ENCODE assay signal across 13 mouse cellular contexts in genomic region chr7:81058712-81059154, GRCm38 (mm10). TPM values are rescaled to one million over a fixed set of nuclear protein-coding genes. Genes with fewer than 3 reads are reported as not detected.
DNase-seq lines count a peak whose midpoint lies in the region; ATAC-seq and TF ChIP-seq lines count a peak whose summit lies in the region.
"Had no signal": no experiment of that assay in that cellular context is flagged by ENCODE, and none has a peak within 500 bp of the region (broad histone marks: within the 10 kb centered on the region; RNA-seq: fewer than 3 reads in every experiment).

No protein-coding gene starts in this region.

- no peaks in the 10 kb centered on the region for H3K36me3 ChIP-seq in hindbrain, postnatal 0 days (ENCODE audit: insufficient read depth, low read length)
- H3K36me3 ChIP-seq in hindbrain, embryonic 11.5 days (ENCODE audit: control insufficient read depth, insufficient read depth, low read length): no peaks in the 10 kb centered on the region
- peaks cover 0 to 16% of the 10 kb centered on the region in 2 experiments; a peak in 2 of 4 replicates for H3K36me3 ChIP-seq in MEL (ENCODE audit: control insufficient read depth in 1 of 2, insufficient read depth in 2 of 2, low read length in 2 of 2)
- no peaks in the 10 kb centered on the region for H3K36me3 ChIP-seq in embryonic facial prominence, embryonic 10.5 days (replicated peaks)
- no peaks in the 10 kb centered on the region for H3K36me3 ChIP-seq in liver, embryonic 12.5 days
- H3K36me3 ChIP-seq in midbrain, embryonic 13.5 days: no peaks in the 10 kb centered on the region
- H3K36me3 ChIP-seq in midbrain, embryonic 10.5 days: no peaks in the 10 kb centered on the region
- H3K36me3 ChIP-seq: neural tube, embryonic 12.5 days had no signal

- no peaks in the 10 kb centered on the region for H3K79me2 ChIP-seq in MEL (ENCODE audit: control insufficient read depth, insufficient read depth, low read length, poor library complexity)

- no peak for TF ChIP-seq CTCF in hindbrain, postnatal 0 days (IDR thresholded peaks at IDR 0.05; ENCODE audit: low read depth)
- no peak for TF ChIP-seq CTCF in MEL (IDR thresholded peaks at IDR 0.05 in 2 of 3, conservative IDR thresholded peaks at IDR 0.05 in 1 of 3; ENCODE audit: control insufficient read depth in 1 of 3, insufficient read depth in 1 of 3, low read depth in 2 of 3, low read length in 3 of 3, poor library complexity in 1 of 3, severe bottlenecking in 1 of 3)

- no peak for TF ChIP-seq POLR2A in MEL (IDR thresholded peaks at IDR 0.05; ENCODE audit: control insufficient read depth in 1 of 2, insufficient read depth in 1 of 2, low read depth in 1 of 2, low read length in 2 of 2, poor library complexity in 1 of 2)

- no peak for TF ChIP-seq RAD21 in MEL (IDR thresholded peaks at IDR 0.05; ENCODE audit: low read depth, low read length)

- H3K4me1 ChIP-seq in hindbrain, postnatal 0 days (ENCODE audit: insufficient read depth, low read length): no peaks in the 10 kb centered on the region; the same call in 1 of the 2 replicates
- H3K4me1 ChIP-seq in hindbrain, embryonic 11.5 days (replicated peaks; ENCODE audit: control insufficient read depth, insufficient read depth, low read length): no peaks in the 10 kb centered on the region
- peaks cover 5 to 23% of the 10 kb centered on the region in 2 experiments for H3K4me1 ChIP-seq in MEL (ENCODE audit: control insufficient read depth in 1 of 2, insufficient read depth in 2 of 2, low read length in 2 of 2)
- H3K4me1 ChIP-seq in embryonic facial prominence, embryonic 10.5 days: peaks cover 38% of the 10 kb centered on the region
- H3K4me1 ChIP-seq in liver, embryonic 12.5 days: peaks cover 36% of the 10 kb centered on the region
- no peaks in the 10 kb centered on the region for H3K4me1 ChIP-seq in midbrain, embryonic 13.5 days (replicated peaks)
- peaks cover 10% of the 10 kb centered on the region for H3K4me1 ChIP-seq in midbrain, embryonic 10.5 days
- H3K4me1 ChIP-seq: neural tube, embryonic 12.5 days had no signal

- H3K4me3 ChIP-seq in hindbrain, postnatal 0 days (ENCODE audit: low read length): no peak overlapping the region
- H3K4me3 ChIP-seq in hindbrain, embryonic 11.5 days (ENCODE audit: low read depth, low read length): no peak overlapping the region
- no peak overlapping the region for H3K4me3 ChIP-seq in MEL (ENCODE audit: control insufficient read depth in 1 of 2, insufficient read depth in 1 of 2, low read depth in 2 of 2, low read length in 2 of 2)
- no peak overlapping the region for H3K4me3 ChIP-seq in embryonic facial prominence, embryonic 10.5 days
- H3K4me3 ChIP-seq in liver, embryonic 12.5 days: no peak overlapping the region
- no peak overlapping the region for H3K4me3 ChIP-seq in midbrain, embryonic 13.5 days (replicated peaks)
- no peak overlapping the region for H3K4me3 ChIP-seq in midbrain, embryonic 10.5 days
- H3K4me3 ChIP-seq: neural tube, embryonic 12.5 days had no signal

- no peak overlapping the region for H3K9ac ChIP-seq in hindbrain, postnatal 0 days (replicated peaks; ENCODE audit: low read length)
- H3K9ac ChIP-seq in hindbrain, embryonic 11.5 days (ENCODE audit: low read depth, low read length): no peak overlapping the region
- 0 out of 2 replicates have a peak overlapping the region, but pooled peaks have one; percentile 20 for H3K9ac ChIP-seq in MEL (ENCODE audit: control insufficient read depth, low read depth, low read length, poor library complexity, severe bottlenecking)
- peak overlapping the region; percentile 59; the same call in 1 of the 2 replicates for H3K9ac ChIP-seq in liver, embryonic 12.5 days
- H3K9ac ChIP-seq in midbrain, embryonic 13.5 days (replicated peaks): no peak overlapping the region
- H3K9ac ChIP-seq: neural tube, embryonic 12.5 days had no signal

- 68% methylated on average over 9 of the region's 9 CpGs for WGBS in hindbrain, postnatal 0 days
- 71% methylated on average over 9 of the region's 9 CpGs for WGBS in hindbrain, embryonic 11.5 days
- 57% methylated on average over 9 of the region's 9 CpGs for WGBS in embryonic facial prominence, embryonic 10.5 days
- WGBS in liver, embryonic 12.5 days (ENCODE audit: insufficient replicate concordance): 25% methylated on average over 9 of the region's 9 CpGs
- 77% methylated on average over 9 of the region's 9 CpGs for WGBS in midbrain, embryonic 13.5 days
- 76% methylated on average over 9 of the region's 9 CpGs for WGBS in midbrain, embryonic 10.5 days

- H3K4me2 ChIP-seq in hindbrain, postnatal 0 days (ENCODE audit: low read depth, low read length): no peak overlapping the region
- H3K4me2 ChIP-seq in hindbrain, embryonic 11.5 days (replicated peaks; ENCODE audit: low read depth, low read length): no peak overlapping the region
- peak overlapping the region; percentile 81 for H3K4me2 ChIP-seq in liver, embryonic 12.5 days
- H3K4me2 ChIP-seq in midbrain, embryonic 13.5 days (replicated peaks): no peak overlapping the region
- H3K4me2 ChIP-seq: neural tube, embryonic 12.5 days had no signal

- no peaks in the 10 kb centered on the region for H3K9me3 ChIP-seq in hindbrain, postnatal 0 days (ENCODE audit: low read length)
- no peaks in the 10 kb centered on the region for H3K9me3 ChIP-seq in hindbrain, embryonic 11.5 days (ENCODE audit: control insufficient read depth, low read length)
- no peaks in the 10 kb centered on the region for H3K9me3 ChIP-seq in MEL (replicated peaks; ENCODE audit: insufficient read depth, low read length)
- no peaks in the 10 kb centered on the region for H3K9me3 ChIP-seq in embryonic facial prominence, embryonic 10.5 days
- H3K9me3 ChIP-seq in liver, embryonic 12.5 days (replicated peaks): no peaks in the 10 kb centered on the region
- H3K9me3 ChIP-seq in midbrain, embryonic 13.5 days: no peaks in the 10 kb centered on the region
- no peaks in the 10 kb centered on the region for H3K9me3 ChIP-seq in midbrain, embryonic 10.5 days (replicated peaks)
- H3K9me3 ChIP-seq: neural tube, embryonic 12.5 days had no signal

- no peak for TF ChIP-seq EP300 in MEL (IDR thresholded peaks at IDR 0.05; ENCODE audit: low read depth in 1 of 2, low read length in 2 of 2)

- no peaks in the 10 kb centered on the region for H3K27me3 ChIP-seq in hindbrain, postnatal 0 days (ENCODE audit: insufficient read depth, low read length)
- no peaks in the 10 kb centered on the region for H3K27me3 ChIP-seq in hindbrain, embryonic 11.5 days (ENCODE audit: control insufficient read depth, insufficient read depth, low read length)
- H3K27me3 ChIP-seq in MEL (ENCODE audit: control insufficient read depth in 1 of 2, insufficient read depth in 2 of 2, low read length in 2 of 2): no peaks in the 10 kb centered on the region
- peaks cover 10% of the 10 kb centered on the region; the same call in 1 of the 2 replicates for H3K27me3 ChIP-seq in embryonic facial prominence, embryonic 10.5 days (replicated peaks; ENCODE audit: low read depth, poor library complexity, severe bottlenecking)
- 0 out of 2 replicates have a peak, but pooled peaks cover 9% of the 10 kb centered on the region for H3K27me3 ChIP-seq in liver, embryonic 12.5 days (replicated peaks)
- H3K27me3 ChIP-seq in midbrain, embryonic 13.5 days: no peaks in the 10 kb centered on the region
- H3K27me3 ChIP-seq in midbrain, embryonic 10.5 days (ENCODE audit: low read depth, poor library complexity, severe bottlenecking): no peaks in the 10 kb centered on the region
- H3K27me3 ChIP-seq: neural tube, embryonic 12.5 days had no signal

- ATAC-seq in hindbrain, postnatal 0 days: no peak
- no peak for ATAC-seq in hindbrain, embryonic 11.5 days (ENCODE audit: low FRiP score)
- no peak for ATAC-seq in liver, embryonic 12.5 days
- ATAC-seq in midbrain, embryonic 13.5 days: no peak

- no peak for DNase-seq in hindbrain, postnatal 0 days (ENCODE audit: low spot score)
- DNase-seq in hindbrain, embryonic 11.5 days (ENCODE audit: low spot score): no peak
- peak; percentile 23 for DNase-seq in MEL (ENCODE audit: low read depth, low spot score)
- DNase-seq in embryonic facial prominence, embryonic 10.5 days (ENCODE audit: low spot score): no peak
- no peak for DNase-seq in spleen, postnatal 10 days (ENCODE audit: low spot score in 2 of 2)
- DNase-seq in midbrain, embryonic 10.5 days (ENCODE audit: low spot score): no peak
- DNase-seq: cerebellum, adult 18-20 months; right cerebral cortex, postnatal 4 days had no signal

- H3K27ac ChIP-seq in hindbrain, postnatal 0 days: peak overlapping the region; percentile 20; the same call in 1 of the 2 replicates
- H3K27ac ChIP-seq in hindbrain, embryonic 11.5 days (ENCODE audit: low read depth, low read length): no peak overlapping the region
- H3K27ac ChIP-seq in MEL (ENCODE audit: control insufficient read depth, low read depth, low read length): no peak overlapping the region
- H3K27ac ChIP-seq in embryonic facial prominence, embryonic 10.5 days (replicated peaks): peak overlapping the region; percentile 5
- peak overlapping the region; percentile 72 for H3K27ac ChIP-seq in liver, embryonic 12.5 days
- H3K27ac ChIP-seq in midbrain, embryonic 13.5 days: no peak overlapping the region
- no peak overlapping the region for H3K27ac ChIP-seq in midbrain, embryonic 10.5 days (replicated peaks)
- H3K27ac ChIP-seq: macrophage; neural tube, embryonic 12.5 days had no signal

RNA-seq across cellular contexts. Expression of gene Alpk3, which starts 1.3 kb away (rescaled TPM):
- total RNA-seq in hindbrain, postnatal 0 days (2014; rRNA removed): 0.04 and 0.16 TPM in 2 replicates
- 0.13 and 0.16 TPM in 2 replicates for polyA plus RNA-seq in hindbrain, postnatal 0 days (2015; fragmentation: Nextera tagmentation; extraction: Ambion mirVana)
- 0.13 and 0.14 TPM in 2 replicates for polyA plus RNA-seq in hindbrain, embryonic 11.5 days (2014; fragmentation: Nextera tagmentation; extraction: Ambion mirVana)
- under 0.01 TPM in 1 of 2 replicates, not detected in the other for total RNA-seq in MEL (2012; rRNA removed)
- under 1 TPM in 1 of 2 experiments, not detected in 1; 0.03 TPM for polyA plus RNA-seq in MEL (2012; ENCODE audit: insufficient read depth in 1 of 2, insufficient read length in 2 of 2, low read depth in 1 of 2, low replicate concordance in 2 of 2, missing spikeins in 1 of 2)
- polyA plus RNA-seq in embryonic facial prominence, embryonic 10.5 days (2016; fragmentation: Nextera tagmentation; extraction: Ambion mirVana): 0.11 and 0.20 TPM in 2 replicates
- polyA plus RNA-seq in liver, embryonic 12.5 days (2016; fragmentation: Nextera tagmentation; extraction: Ambion mirVana): 0.11 and 0.14 TPM in 2 replicates
- polyA plus RNA-seq in midbrain, embryonic 13.5 days (2015; fragmentation: Nextera tagmentation; extraction: Ambion mirVana): 0.04 and 0.08 TPM in 2 replicates
- polyA plus RNA-seq in midbrain, embryonic 10.5 days (2016; fragmentation: Nextera tagmentation; extraction: Ambion mirVana): 0.05 and 0.09 TPM in 2 replicates

RNA-seq across cellular contexts. Expression of gene Slc28a1, which starts 55.9 kb away (rescaled TPM):
- total RNA-seq in hindbrain, postnatal 0 days (2014; rRNA removed): 0.29 and 0.47 TPM in 2 replicates
- 0.08 and 0.10 TPM in 2 replicates for polyA plus RNA-seq in hindbrain, postnatal 0 days (2015; fragmentation: Nextera tagmentation; extraction: Ambion mirVana)
- polyA plus RNA-seq in hindbrain, embryonic 11.5 days (2014; fragmentation: Nextera tagmentation; extraction: Ambion mirVana): 0.06 TPM in 1 of 2 replicates, not detected in the other
- total RNA-seq in MEL (2012; rRNA removed): not detected in 2 replicates
- polyA plus RNA-seq in MEL (2012; ENCODE audit: insufficient read depth in 1 of 2, insufficient read length in 2 of 2, low read depth in 1 of 2, low replicate concordance in 2 of 2, missing spikeins in 1 of 2): not detected
- polyA plus RNA-seq in embryonic facial prominence, embryonic 10.5 days (2016; fragmentation: Nextera tagmentation; extraction: Ambion mirVana): 0.05 TPM in 1 of 2 replicates, not detected in the other
- polyA plus RNA-seq in liver, embryonic 12.5 days (2016; fragmentation: Nextera tagmentation; extraction: Ambion mirVana): 0.49 and 0.51 TPM in 2 replicates
- not detected in 2 replicates for polyA plus RNA-seq in midbrain, embryonic 13.5 days (2015; fragmentation: Nextera tagmentation; extraction: Ambion mirVana)
- 0.05 TPM in 1 of 2 replicates, not detected in the other for polyA plus RNA-seq in midbrain, embryonic 10.5 days (2016; fragmentation: Nextera tagmentation; extraction: Ambion mirVana)
- total RNA-seq: layer of hippocampus, adult 8-10 months had no signal
- polyA plus RNA-seq: macrophage; neural tube, embryonic 12.5 days had no signal

Comparison
In these comparisons a context has a peak if more than half of its experiments do, and no peak if none do; other contexts are left out.
1. H3K27ac ChIP-seq: peak in hindbrain, postnatal 0 days (single experiment), embryonic facial prominence, embryonic 10.5 days (single experiment) and liver, embryonic 12.5 days (single experiment); none in hindbrain, embryonic 11.5 days (single experiment), MEL (single experiment), midbrain, embryonic 13.5 days (single experiment) and midbrain, embryonic 10.5 days (single experiment).
2. H3K9ac ChIP-seq: peak in MEL (single experiment) and liver, embryonic 12.5 days (single experiment); none in hindbrain, postnatal 0 days (single experiment), hindbrain, embryonic 11.5 days (single experiment) and midbrain, embryonic 13.5 days (single experiment).